Mouse (Mus musculus): ENCODE measurements around the gene Gm49393.
"Not testable (repeated sequence)": the region's sequence is repeated elsewhere in the genome, so short reads cannot be mapped to it uniquely, and the experiment has no call there.

DNA sequence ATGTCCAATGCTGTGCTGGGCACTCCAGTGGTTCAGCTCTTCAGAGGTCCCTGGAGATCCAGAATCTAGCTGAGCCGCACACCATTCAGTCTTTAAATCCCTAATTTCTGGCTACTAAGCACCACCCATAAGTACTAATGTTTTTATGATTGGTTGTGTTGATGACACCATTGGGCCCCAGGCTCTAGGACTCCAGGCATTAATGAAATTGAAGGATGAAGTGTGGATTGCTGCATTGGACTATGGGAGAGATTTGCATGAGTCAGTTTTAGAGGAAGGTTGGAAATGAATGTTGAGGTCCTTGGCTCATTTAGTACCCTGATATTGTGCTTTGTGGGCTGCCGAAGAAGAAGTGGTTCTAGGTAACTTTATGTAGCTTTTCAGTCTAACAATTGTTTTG lies 30.6 kb downstream of the Gm49393 start, which contains the start of gene Tpbpb:
- TF ChIP-seq POLR2A (IDR thresholded peaks at IDR 0.05; ENCODE audit: control insufficient read depth, extremely low read depth, insufficient read depth, low read length, poor library complexity); CTCF (IDR thresholded peaks at IDR 0.05; ENCODE audit: borderline replicate concordance, control insufficient read depth, extremely low read depth, insufficient read depth, low read length, poor library complexity): not testable (repeated sequence)
